Mouse (Mus musculus): Measurements from ENCODE around the gene Hoxa5. TPM values are rescaled to one million over a fixed set of nuclear protein-coding genes. Genes with fewer than 3 reads are reported as not detected.

Gene Hoxa5
- 0.46 TPM in 1 of 2 replicates, not detected in the other for polyA plus RNA-seq (2012; ENCODE audit: insufficient read depth, low replicate concordance)

GRCm38 (mm10) chr6:52204050-52204752 lies at the start of gene Hoxa5:
Hoxa5 (minus strand) TSS chr6:52204587.
- TF ChIP-seq GATA1 (IDR thresholded peaks at IDR 0.05; ENCODE audit: borderline replicate concordance, low read length) (no peak), FLI1 (IDR thresholded peaks at IDR 0.05; ENCODE audit: low read length) (no peak)
- Histone ChIP-seq H3K36me3 (replicated peaks; ENCODE audit: low read length) (peaks cover 26% of the 10 kb centered on the region), H3K4me3 (replicated peaks) (peak within 1 kb of the TSS; percentile 86), H3K27me3 (replicated peaks) (peaks cover 48% of the 10 kb centered on the region), H3K4me1 (no peaks in the 10 kb centered on the region; the same call in 1 of the 2 replicates), H3K9me3 (peaks cover 48% of the 10 kb centered on the region)

GRCm38 (mm10) chr6:52253511-52254500 lies 49.4 kb upstream of the Hoxa5 start:
- Histone ChIP-seq H3K36me3 (replicated peaks; ENCODE audit: low read length) (no peaks in the 10 kb centered on the region), H3K4me1 (peaks cover 30% of the 10 kb centered on the region), H3K4me3 (replicated peaks) (peak overlapping the region; percentile 81), H3K9me3 (peaks cover 16% of the 10 kb centered on the region; the same call in 1 of the 2 replicates), H3K27me3 (replicated peaks) (peaks cover 91% of the 10 kb centered on the region)
- TF ChIP-seq FLI1 (IDR thresholded peaks at IDR 0.05; ENCODE audit: low read length) (no peak), GATA1 (IDR thresholded peaks at IDR 0.05; ENCODE audit: borderline replicate concordance, low read length) (no peak)

- no peak overlapping the region for H3K4me3 ChIP-seq (replicated peaks)
- TF ChIP-seq GATA1 (IDR thresholded peaks at IDR 0.05; ENCODE audit: borderline replicate concordance, low read length) = no peak
- no peak for TF ChIP-seq FLI1 (IDR thresholded peaks at IDR 0.05; ENCODE audit: low read length)
- peaks cover 38% of the 10 kb centered on the region for H3K4me1 ChIP-seq
- H3K9me3 ChIP-seq = peaks cover 16% of the 10 kb centered on the region; the same call in 1 of the 2 replicates
- peaks cover 91% of the 10 kb centered on the region for H3K27me3 ChIP-seq (replicated peaks)
- no peaks in the 10 kb centered on the region for H3K36me3 ChIP-seq (replicated peaks; ENCODE audit: low read length)
These were observed 48.5 kb upstream of the Hoxa5 start for GRCm38 (mm10) chr6:52252775-52253376.

- TF ChIP-seq GATA1 (IDR thresholded peaks at IDR 0.05; ENCODE audit: borderline replicate concordance, low read length) = no peak
- TF ChIP-seq FLI1 (IDR thresholded peaks at IDR 0.05; ENCODE audit: low read length) = no peak
- no peaks in the 10 kb centered on the region for H3K36me3 ChIP-seq (replicated peaks; ENCODE audit: low read length)
These were observed 47.8 kb upstream of the Hoxa5 start for GRCm38 (mm10) chr6:52252016-52252774.

GRCm38 (mm10) chr6:52251177-52251879 lies 46.9 kb upstream of the Hoxa5 start:
- Histone ChIP-seq H3K4me3 (replicated peaks) (no peak overlapping the region), H3K4me1 (peaks cover 46% of the 10 kb centered on the region), H3K9me3 (peaks cover 16% of the 10 kb centered on the region; the same call in 1 of the 2 replicates), H3K36me3 (replicated peaks; ENCODE audit: low read length) (no peaks in the 10 kb centered on the region), H3K27me3 (replicated peaks) (peaks cover 95% of the 10 kb centered on the region)
- TF ChIP-seq GATA1 (IDR thresholded peaks at IDR 0.05; ENCODE audit: borderline replicate concordance, low read length) = no peak
- no peak for TF ChIP-seq FLI1 (IDR thresholded peaks at IDR 0.05; ENCODE audit: low read length)

More at GRCm38 (mm10) chr6:52252016-52252774, 47.8 kb upstream of the Hoxa5 start:
- peaks cover 16% of the 10 kb centered on the region; the same call in 1 of the 2 replicates for H3K9me3 ChIP-seq
- H3K4me3 ChIP-seq (replicated peaks) = no peak overlapping the region
- H3K27me3 ChIP-seq (replicated peaks) = peaks cover 92% of the 10 kb centered on the region
- peaks cover 38% of the 10 kb centered on the region for H3K4me1 ChIP-seq

GRCm38 (mm10) chr6:52249826-52250225 lies 45.4 kb upstream of the Hoxa5 start:
- Histone ChIP-seq H3K36me3 (replicated peaks; ENCODE audit: low read length) (no peaks in the 10 kb centered on the region), H3K9me3 (peaks cover 16% of the 10 kb centered on the region; the same call in 1 of the 2 replicates), H3K27me3 (replicated peaks) (peaks cover 98% of the 10 kb centered on the region), H3K4me3 (replicated peaks) (no peak overlapping the region), H3K4me1 (peaks cover 61% of the 10 kb centered on the region)
- TF ChIP-seq FLI1 (IDR thresholded peaks at IDR 0.05; ENCODE audit: low read length) (no peak), GATA1 (IDR thresholded peaks at IDR 0.05; ENCODE audit: borderline replicate concordance, low read length) (no peak)

GRCm38 (mm10) chr6:52249415-52249738 lies 45.0 kb upstream of the Hoxa5 start:
- TF ChIP-seq FLI1 (IDR thresholded peaks at IDR 0.05; ENCODE audit: low read length) = no peak
- TF ChIP-seq GATA1 (IDR thresholded peaks at IDR 0.05; ENCODE audit: borderline replicate concordance, low read length) = no peak
- H3K4me3 ChIP-seq (replicated peaks) = peak overlapping the region; percentile 56

GRCm38 (mm10) chr6:52248638-52249414 lies 44.4 kb upstream of the Hoxa5 start:
- H3K9me3 ChIP-seq = peaks cover 16% of the 10 kb centered on the region; the same call in 1 of the 2 replicates
- no peak for TF ChIP-seq GATA1 (IDR thresholded peaks at IDR 0.05; ENCODE audit: borderline replicate concordance, low read length)
- TF ChIP-seq FLI1 (IDR thresholded peaks at IDR 0.05; ENCODE audit: low read length) = no peak
- peaks cover 58% of the 10 kb centered on the region for H3K4me1 ChIP-seq
- H3K27me3 ChIP-seq (replicated peaks) = peaks cover 100% of the 10 kb centered on the region
- H3K36me3 ChIP-seq (replicated peaks; ENCODE audit: low read length) = no peaks in the 10 kb centered on the region
- H3K4me3 ChIP-seq (replicated peaks) = peak overlapping the region; percentile 56

More at GRCm38 (mm10) chr6:52249415-52249738, 45.0 kb upstream of the Hoxa5 start:
- peaks cover 100% of the 10 kb centered on the region for H3K27me3 ChIP-seq (replicated peaks)
- H3K36me3 ChIP-seq (replicated peaks; ENCODE audit: low read length) = no peaks in the 10 kb centered on the region
- H3K4me1 ChIP-seq = peaks cover 63% of the 10 kb centered on the region
- peaks cover 16% of the 10 kb centered on the region; the same call in 1 of the 2 replicates for H3K9me3 ChIP-seq

Measured in megakaryocyte, embryonic 14.5 days (primary cell).